Mouse (Mus musculus): ENCODE measurements around the gene Cnn3. TPM values are rescaled to one million over a fixed set of nuclear protein-coding genes. Genes with fewer than 3 reads are reported as not detected.

The Cnn3 gene
- polyA plus RNA-seq, 1 experiment from 2014 or later = 720 TPM

- H3K4me2 ChIP-seq = no peak overlapping the region
- H3K27ac ChIP-seq = no peak overlapping the region
- peaks cover 46% of the 10 kb centered on the region for H3K36me3 ChIP-seq
- 93% methylated on average over 13 of the region's 13 CpGs for WGBS
- no peak overlapping the region for H3K9ac ChIP-seq
- H3K4me1 ChIP-seq = peaks cover 7% of the 10 kb centered on the region; the same call in 1 of the 2 replicates
- no peaks in the 10 kb centered on the region for H3K9me3 ChIP-seq
- H3K27me3 ChIP-seq = no peaks in the 10 kb centered on the region
- ATAC-seq (ENCODE audit: insufficient number of reproducible peaks, low FRiP score, low TSS enrichment, low read depth) = no peak
- H3K4me3 ChIP-seq = no peak overlapping the region
Measured at GRCm38 (mm10) chr3:121461477-121461876, 35.2 kb downstream of the Cnn3 start.

- H3K4me1 ChIP-seq = peaks cover 16% of the 10 kb centered on the region
- no peak overlapping the region for H3K9ac ChIP-seq
- no peak overlapping the region for H3K4me3 ChIP-seq
- H3K4me2 ChIP-seq = no peak overlapping the region
- H3K36me3 ChIP-seq = peaks cover 33% of the 10 kb centered on the region
- H3K27ac ChIP-seq = no peak overlapping the region
- 69% methylated on average over 3 of the region's 3 CpGs for WGBS
- no peaks in the 10 kb centered on the region for H3K27me3 ChIP-seq
- ATAC-seq (ENCODE audit: insufficient number of reproducible peaks, low FRiP score, low TSS enrichment, low read depth) = no peak
- H3K9me3 ChIP-seq = no peaks in the 10 kb centered on the region
Measured at GRCm38 (mm10) chr3:121462782-121463181, 36.5 kb downstream of the Cnn3 start.

GRCm38 (mm10) chr3:121464733-121465305 lies 38.5 kb downstream of the Cnn3 start:
- no peaks in the 10 kb centered on the region for H3K9me3 ChIP-seq
- WGBS = 70% methylated on average over 7 of the region's 7 CpGs
- peak overlapping the region; percentile 63 for H3K27ac ChIP-seq
- H3K4me1 ChIP-seq = peaks cover 29% of the 10 kb centered on the region
- no peak overlapping the region for H3K4me2 ChIP-seq
- peaks cover 15% of the 10 kb centered on the region for H3K36me3 ChIP-seq
- no peaks in the 10 kb centered on the region for H3K27me3 ChIP-seq
- H3K9ac ChIP-seq = no peak overlapping the region
- no peak for ATAC-seq (ENCODE audit: insufficient number of reproducible peaks, low FRiP score, low TSS enrichment, low read depth)
- no peak overlapping the region for H3K4me3 ChIP-seq

GRCm38 (mm10) chr3:121465795-121466194 lies 39.5 kb downstream of the Cnn3 start:
- H3K4me3 ChIP-seq = no peak overlapping the region
- no peaks in the 10 kb centered on the region for H3K27me3 ChIP-seq
- H3K4me2 ChIP-seq = no peak overlapping the region
- WGBS = 66% methylated on average over 10 of the region's 10 CpGs
- no peak overlapping the region for H3K9ac ChIP-seq
- ATAC-seq (ENCODE audit: insufficient number of reproducible peaks, low FRiP score, low TSS enrichment, low read depth) = no peak
- H3K9me3 ChIP-seq = no peaks in the 10 kb centered on the region
- H3K27ac ChIP-seq = no peak overlapping the region
- H3K4me1 ChIP-seq = peaks cover 36% of the 10 kb centered on the region
- H3K36me3 ChIP-seq = peaks cover 7% of the 10 kb centered on the region

- no peaks in the 10 kb centered on the region for H3K27me3 ChIP-seq
- no peaks in the 10 kb centered on the region for H3K36me3 ChIP-seq
- no peak overlapping the region for H3K9ac ChIP-seq
- H3K4me1 ChIP-seq = peaks cover 36% of the 10 kb centered on the region
- no peak for ATAC-seq (ENCODE audit: insufficient number of reproducible peaks, low FRiP score, low TSS enrichment, low read depth)
- no peak overlapping the region for H3K4me2 ChIP-seq
- no peaks in the 10 kb centered on the region for H3K9me3 ChIP-seq
- no peak overlapping the region for H3K4me3 ChIP-seq
- 64% methylated on average over 10 of the region's 10 CpGs for WGBS
- H3K27ac ChIP-seq = no peak overlapping the region
Measured at GRCm38 (mm10) chr3:121467094-121467552, 40.8 kb downstream of the Cnn3 start.

- ATAC-seq (ENCODE audit: insufficient number of reproducible peaks, low FRiP score, low TSS enrichment, low read depth) = no peak
- 31% methylated on average over 1 of the region's 2 CpGs for WGBS
- Histone ChIP-seq H3K27ac (peak overlapping the region; percentile 88; the same call in 1 of the 2 replicates), H3K4me3 (no peak overlapping the region), H3K9ac (no peak overlapping the region), H3K36me3 (no peaks in the 10 kb centered on the region), H3K9me3 (no peaks in the 10 kb centered on the region), H3K4me2 (no peak overlapping the region), H3K4me1 (peaks cover 36% of the 10 kb centered on the region), H3K27me3 (no peaks in the 10 kb centered on the region)
Measured at GRCm38 (mm10) chr3:121468136-121468535, 41.8 kb downstream of the Cnn3 start.

- Histone ChIP-seq H3K9ac (no peak overlapping the region), H3K4me3 (no peak overlapping the region), H3K9me3 (no peaks in the 10 kb centered on the region), H3K4me1 (peaks cover 29% of the 10 kb centered on the region), H3K36me3 (no peaks in the 10 kb centered on the region), H3K27me3 (no peaks in the 10 kb centered on the region), H3K4me2 (peak overlapping the region; percentile 37), H3K27ac (peak overlapping the region; percentile 88)
- WGBS = 2% methylated on average over 13 of the region's 13 CpGs
- ATAC-seq (ENCODE audit: insufficient number of reproducible peaks, low FRiP score, low TSS enrichment, low read depth) = peak; percentile 79
Measured at GRCm38 (mm10) chr3:121469185-121469975, 43.1 kb downstream of the Cnn3 start.

GRCm38 (mm10) chr3:121471703-121472102 lies 45.4 kb downstream of the Cnn3 start:
- H3K27me3 ChIP-seq = no peaks in the 10 kb centered on the region
- H3K27ac ChIP-seq = no peak overlapping the region
- no peak overlapping the region for H3K4me3 ChIP-seq
- no peak overlapping the region for H3K4me2 ChIP-seq
- H3K36me3 ChIP-seq = no peaks in the 10 kb centered on the region
- ATAC-seq (ENCODE audit: insufficient number of reproducible peaks, low FRiP score, low TSS enrichment, low read depth) = no peak
- H3K4me1 ChIP-seq = peaks cover 29% of the 10 kb centered on the region
- H3K9me3 ChIP-seq = no peaks in the 10 kb centered on the region
- WGBS = 69% methylated on average over 11 of the region's 11 CpGs
- H3K9ac ChIP-seq = no peak overlapping the region

GRCm38 (mm10) chr3:121474738-121475137 lies 48.4 kb downstream of the Cnn3 start:
- H3K9me3 ChIP-seq = no peaks in the 10 kb centered on the region
- H3K4me2 ChIP-seq = no peak overlapping the region
- no peaks in the 10 kb centered on the region for H3K27me3 ChIP-seq
- no peak overlapping the region for H3K27ac ChIP-seq
- no peak overlapping the region for H3K9ac ChIP-seq
- WGBS = 77% methylated on average over 3 of the region's 3 CpGs
- H3K4me3 ChIP-seq = no peak overlapping the region
- no peak for ATAC-seq (ENCODE audit: insufficient number of reproducible peaks, low FRiP score, low TSS enrichment, low read depth)
- no peaks in the 10 kb centered on the region for H3K36me3 ChIP-seq
- H3K4me1 ChIP-seq = peaks cover 7% of the 10 kb centered on the region

- Histone ChIP-seq H3K27me3 (no peaks in the 10 kb centered on the region), H3K4me1 (peaks cover 14% of the 10 kb centered on the region; the same call in 1 of the 2 replicates), H3K9ac (no peak overlapping the region), H3K9me3 (no peaks in the 10 kb centered on the region), H3K27ac (peak overlapping the region; percentile 47; the same call in 1 of the 2 replicates), H3K36me3 (no peaks in the 10 kb centered on the region), H3K4me2 (no peak overlapping the region), H3K4me3 (no peak overlapping the region)
- ATAC-seq (ENCODE audit: insufficient number of reproducible peaks, low FRiP score, low TSS enrichment, low read depth) = peak; percentile 74
- 48% methylated on average over 26 of the region's 26 CpGs for WGBS
Measured at GRCm38 (mm10) chr3:121480030-121480960, 54.0 kb downstream of the Cnn3 start.

GRCm38 (mm10) chr3:121480961-121481436 lies 54.7 kb downstream of the Cnn3 start:
- WGBS = 69% methylated on average over 8 of the region's 8 CpGs

More at GRCm38 (mm10) chr3:121480961-121481436, 54.7 kb downstream of the Cnn3 start:
- H3K27ac ChIP-seq = 0 out of 2 replicates have a peak overlapping the region, but pooled peaks have one; percentile 33
- no peak overlapping the region for H3K9ac ChIP-seq
- H3K27me3 ChIP-seq = no peaks in the 10 kb centered on the region
- no peaks in the 10 kb centered on the region for H3K9me3 ChIP-seq
- ATAC-seq (ENCODE audit: insufficient number of reproducible peaks, low FRiP score, low TSS enrichment, low read depth) = no peak
- no peak overlapping the region for H3K4me2 ChIP-seq
- no peak overlapping the region for H3K4me3 ChIP-seq
- H3K4me1 ChIP-seq = peaks cover 14% of the 10 kb centered on the region; the same call in 1 of the 2 replicates
- H3K36me3 ChIP-seq = no peaks in the 10 kb centered on the region
